Mouse (Mus musculus): ENCODE data around the gene Ccdc15.
"Not testable (repeated sequence)": the region's sequence is repeated elsewhere in the genome, so short reads cannot be mapped to it uniquely, and the experiment has no call there.

Ccdc15 gene

GRCm38 (mm10) chr9:37349050-37349449 lies 818 bp upstream of the Ccdc15 start:
- no peak for DNase-seq

DNA sequence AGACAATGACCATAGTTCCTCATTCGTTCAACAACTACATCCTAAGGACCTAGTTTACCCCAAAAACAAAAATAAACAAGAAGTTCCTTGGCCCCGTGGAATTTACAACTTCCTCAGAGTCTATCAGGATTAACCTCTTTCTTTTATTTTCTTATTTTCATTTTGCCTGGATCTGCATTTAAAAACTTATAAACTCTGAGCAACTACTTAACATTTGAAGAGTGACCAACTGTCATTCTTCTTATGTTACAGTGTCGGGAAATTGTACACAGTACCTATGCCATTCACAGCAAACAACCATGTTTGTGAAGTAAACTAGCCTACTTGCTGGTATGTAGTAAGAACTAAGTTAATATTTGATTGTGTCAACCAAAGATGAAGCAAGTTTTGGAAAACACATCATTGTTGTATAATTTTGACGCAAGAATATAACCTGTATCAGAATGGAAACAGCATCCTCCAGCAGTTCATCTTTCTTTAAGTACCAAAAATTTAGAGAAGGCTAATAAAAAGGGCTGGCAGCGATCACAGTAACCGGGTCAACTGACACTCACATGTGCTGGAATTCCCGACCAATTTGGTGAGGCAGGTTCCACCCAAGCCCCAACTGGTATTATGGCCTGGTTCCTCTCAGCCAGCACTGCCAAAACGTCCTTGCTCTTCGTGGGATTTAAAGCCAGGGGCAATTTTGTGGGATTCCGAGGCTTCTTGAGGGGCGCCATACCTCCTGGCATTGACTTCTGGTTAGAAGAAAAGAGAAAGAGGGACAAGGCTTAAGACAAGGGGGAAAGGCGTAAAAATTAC lies 846 bp downstream of the Ccdc15 start:
- no peak for DNase-seq

GRCm38 (mm10) chr9:37345406-37345805 lies 2.8 kb downstream of the Ccdc15 start:
- no peak for DNase-seq

- DNase-seq = no peak
Measured at GRCm38 (mm10) chr9:37329456-37329855, 18.8 kb downstream of the Ccdc15 start.

- no peak for DNase-seq
Measured at GRCm38 (mm10) chr9:37301720-37302119, 46.5 kb downstream of the Ccdc15 start.

DNA sequence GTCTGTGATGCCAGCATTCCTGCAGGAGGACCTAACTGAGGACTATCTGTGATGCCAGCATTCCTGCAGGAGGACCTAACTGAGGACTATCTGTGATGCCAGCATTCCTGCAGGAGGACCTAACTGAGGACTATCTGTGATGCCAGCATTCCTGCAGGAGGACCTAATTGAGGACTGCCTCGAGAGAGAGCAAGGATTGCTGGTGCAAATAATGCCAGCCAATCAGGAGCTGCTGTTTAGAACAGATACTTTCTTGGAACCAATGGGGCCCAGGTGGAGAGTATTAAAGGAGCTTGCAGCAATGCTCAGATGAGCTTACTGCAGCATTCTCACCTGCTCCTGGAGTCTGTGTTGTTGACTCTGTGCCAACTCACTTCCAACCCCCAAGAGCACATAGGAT lies 47.7 kb downstream of the Ccdc15 start:
- not testable (repeated sequence) for DNase-seq

DNA sequence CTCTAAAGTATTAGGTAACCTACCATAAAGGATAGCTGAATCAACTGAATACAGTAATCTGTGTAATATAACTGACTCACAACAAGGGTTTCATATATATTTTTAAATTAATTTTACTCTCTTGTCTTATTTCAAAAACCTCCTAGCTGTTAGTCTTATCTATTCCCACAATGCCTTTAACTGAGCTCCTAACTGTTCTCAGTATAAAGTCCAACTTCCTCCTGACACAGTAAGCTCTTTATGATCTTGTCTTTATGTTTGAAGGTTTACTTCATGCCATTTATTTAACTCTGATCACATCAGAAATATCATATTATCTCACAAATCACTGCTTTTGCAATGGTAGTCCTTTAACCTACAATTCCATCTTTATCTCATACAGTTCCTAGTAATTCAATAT lies 52.6 kb downstream of the Ccdc15 start:
- DNase-seq = no peak

DNA sequence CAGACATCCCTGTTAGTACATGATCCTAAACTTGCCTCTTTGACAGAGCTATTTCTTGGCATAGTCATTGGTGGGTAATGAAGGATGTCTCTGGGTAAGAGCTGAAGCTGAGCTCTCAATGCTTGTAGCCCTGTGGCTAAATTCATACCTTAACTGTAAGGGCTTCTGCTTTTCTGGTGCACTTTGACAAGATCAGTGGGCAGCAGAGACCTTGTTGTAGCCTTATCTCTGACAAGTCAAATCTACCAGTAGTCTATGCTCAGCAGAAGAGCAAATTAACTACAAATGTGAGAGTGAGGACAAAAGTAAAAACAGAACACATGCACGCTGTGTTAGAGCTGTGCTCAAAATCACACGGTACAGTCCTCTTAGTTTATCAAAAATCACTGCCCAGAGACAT lies 81.6 kb downstream of the Ccdc15 start:
- DNase-seq = no peak

GRCm38 (mm10) chr9:37255889-37256225 lies 92.4 kb downstream of the Ccdc15 start:
- peak; percentile 56 to 70 for DNase-seq

- DNase-seq = peak; percentile 66 to 78
Measured at GRCm38 (mm10) chr9:37255149-37255888, 92.9 kb downstream of the Ccdc15 start, which contains the start of gene Slc37a2. Gene Slc37a2 (minus strand): TSS chr9:37255738.

GRCm38 (mm10) chr9:37254531-37255110 lies 93.6 kb downstream of the Ccdc15 start:
- no peak for DNase-seq

GRCm38 (mm10) chr9:37250631-37251030 lies 97.6 kb downstream of the Ccdc15 start:
- DNase-seq = no peak

DNA sequence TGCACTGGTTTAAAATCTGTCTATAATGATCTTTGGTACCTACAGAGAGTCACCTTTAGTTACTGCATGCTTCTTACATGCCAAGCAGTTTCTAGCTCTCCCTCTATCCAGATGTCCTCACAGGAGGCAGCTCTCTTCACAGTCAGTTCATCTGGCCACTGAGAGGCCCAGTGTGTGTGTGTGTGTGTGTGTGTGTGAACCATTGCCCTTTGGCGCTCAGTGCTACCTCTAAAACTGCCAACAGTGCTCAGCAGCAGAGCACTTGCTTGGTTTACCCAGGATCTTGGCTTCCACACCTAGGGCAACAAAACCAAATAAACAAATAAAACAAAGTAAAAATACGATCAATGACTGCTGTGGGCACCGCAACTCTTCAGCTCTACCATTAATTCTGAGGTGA lies 98.3 kb downstream of the Ccdc15 start:
- no peak for DNase-seq

DNA sequence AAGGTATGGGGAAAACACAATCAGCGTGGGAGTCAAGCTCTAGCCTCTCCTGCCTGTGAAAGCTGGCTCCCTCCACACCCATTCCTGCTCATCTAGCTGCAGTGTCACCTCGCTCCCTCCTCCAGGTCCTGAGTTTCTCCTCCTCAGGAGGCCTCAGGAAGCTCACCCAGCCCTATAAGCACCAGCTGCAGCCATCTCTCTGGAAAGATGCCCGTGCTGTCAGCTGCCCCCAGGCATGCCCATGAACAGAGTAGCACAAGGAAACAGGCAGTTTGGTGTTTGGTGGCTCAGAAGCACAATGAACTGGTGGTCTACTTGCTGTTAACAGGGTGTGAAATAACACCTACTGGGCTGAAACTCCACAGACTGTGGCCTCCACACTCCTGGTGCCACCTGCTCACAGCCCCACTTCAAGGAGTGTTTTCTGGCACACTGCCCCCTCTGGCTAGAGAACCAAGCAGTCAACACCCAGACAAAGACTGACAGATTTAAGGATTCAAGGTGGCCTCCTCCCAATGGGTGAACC lies 99.8 kb downstream of the Ccdc15 start:
- no peak for DNase-seq

- peak in 1 of 2 experiments; percentile 60 for DNase-seq
Measured at GRCm38 (mm10) chr9:37247429-37247828, 100.8 kb downstream of the Ccdc15 start.

GRCm38 (mm10) chr9:37245810-37246209 lies 102.4 kb downstream of the Ccdc15 start:
- no peak for DNase-seq

GRCm38 (mm10) chr9:37245404-37245803 lies 102.8 kb downstream of the Ccdc15 start:
- no peak for DNase-seq

GRCm38 (mm10) chr9:37244600-37244999 lies 103.6 kb downstream of the Ccdc15 start:
- DNase-seq = no peak

DNA sequence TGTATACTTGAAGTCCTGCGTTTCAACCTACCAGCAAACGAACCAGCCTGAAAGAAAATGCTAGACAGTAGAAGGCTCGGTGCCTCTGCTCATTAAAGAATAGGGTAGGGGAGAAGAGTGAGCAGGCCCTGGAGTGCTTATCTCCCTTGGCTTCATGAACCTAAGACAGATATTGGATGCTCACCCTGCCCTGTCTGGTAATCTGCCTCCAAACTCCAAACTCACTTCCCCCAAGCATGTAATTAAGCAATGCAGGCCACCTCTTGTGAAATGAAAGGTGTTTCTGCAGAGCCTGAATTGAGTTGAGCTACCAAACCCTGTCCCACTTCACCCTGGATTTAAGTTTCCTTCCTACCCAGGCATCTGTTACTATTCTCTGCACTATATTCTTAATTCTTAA lies 105.5 kb downstream of the Ccdc15 start:
- DNase-seq = no peak

GRCm38 (mm10) chr9:37235951-37236737 lies 112.1 kb downstream of the Ccdc15 start:
- peak in 1 of 2 experiments; percentile 14 for DNase-seq

GRCm38 (mm10) chr9:37232201-37233195 lies 115.7 kb downstream of the Ccdc15 start:
- DNase-seq = peak in 1 of 2 experiments; percentile 9

All from lung, postnatal 4 days (tissue).